Mouse (Mus musculus): ENCODE measurements around the gene Wwc2.

GRCm38 (mm10) chr8:47922816-47923215 lies 67.9 kb downstream of the Wwc2 start:
- TF ChIP-seq GATA1 (IDR thresholded peaks at IDR 0.05; ENCODE audit: borderline replicate concordance, low read length) (no peak), FLI1 (IDR thresholded peaks at IDR 0.05; ENCODE audit: low read length) (no peak)
